Mouse (Mus musculus) forebrain, embryonic 16.5 days (tissue): ENCODE measurements around the gene Metap2. TPM values are rescaled to one million over a fixed set of nuclear protein-coding genes. Genes with fewer than 3 reads are reported as not detected.

Source experiments
- ATAC-seq: fragments of 200-750 bp; cut with Nextera tagmentation; 2 replicates; pipeline ENCODE4 v1.8.0; 2017; ENCODE audit warnings: mild to moderate bottlenecking, moderate library complexity
- H3K27ac ChIP-seq: fragments of 300-500 bp; sonication (generic); 2 replicates; pipeline ENCODE4 v1.5.1; 2014; ENCODE audit warnings: low read length, control low read depth
- H3K27me3 ChIP-seq: fragments of 300-500 bp; sonication (generic); replicated peaks from 2 replicates; pipeline ENCODE4 v1.6.1; 2014; ENCODE audit warnings: low read length; ENCODE audit not compliant: control insufficient read depth, insufficient read depth
- H3K36me3 ChIP-seq: fragments of 300-500 bp; sonication (generic); 2 replicates; pipeline ENCODE4 v1.6.1; 2014; ENCODE audit not compliant: control insufficient read depth, insufficient read depth
- H3K4me1 ChIP-seq: fragments of 300-500 bp; sonication (generic); replicated peaks from 2 replicates; pipeline ENCODE4 v1.6.1; 2014; ENCODE audit warnings: low read length; ENCODE audit not compliant: control insufficient read depth, insufficient read depth
- H3K4me2 ChIP-seq: fragments of 300-500 bp; sonication (generic); 2 replicates; pipeline ENCODE4 v1.6.1; 2014; ENCODE audit warnings: mild to moderate bottlenecking, low read length, control low read depth
- H3K4me3 ChIP-seq: fragments of 300-500 bp; sonication (generic); replicated peaks from 2 replicates; pipeline ENCODE4 v1.5.1; 2014; ENCODE audit warnings: mild to moderate bottlenecking, low read length, control low read depth
- H3K9ac ChIP-seq: fragments of 300-500 bp; sonication (generic); replicated peaks from 2 replicates; pipeline ENCODE4 v1.6.1; 2014; ENCODE audit warnings: low read depth, low read length, control low read depth
- H3K9me3 ChIP-seq: fragments of 300-500 bp; sonication (generic); 2 replicates; pipeline ENCODE4 v1.6.1; 2016; ENCODE audit warnings: low read length; ENCODE audit not compliant: control insufficient read depth
- WGBS: fragments of 180-500 bp; shearing (Covaris S2); extraction: QIAGEN DNeasy Blood & Tissue Kit; methylation state at CpG from one replicate; pipeline ENCODE4 v1.1.7; 2014; 5-methylcytosine and 5-hydroxymethylcytosine counted together
- polyA plus RNA-seq: library from polyadenylated mRNA; unstranded; fragments of >200 nt; fragmentation: Nextera tagmentation; extraction: Ambion mirVana; gene quantifications from 2 replicates; pipeline ENCODE4 v1.2.1, GENCODE M21; 2015

The Metap2 gene
- polyA plus RNA-seq, 1 experiment from 2014 or later: 147 TPM

DNA sequence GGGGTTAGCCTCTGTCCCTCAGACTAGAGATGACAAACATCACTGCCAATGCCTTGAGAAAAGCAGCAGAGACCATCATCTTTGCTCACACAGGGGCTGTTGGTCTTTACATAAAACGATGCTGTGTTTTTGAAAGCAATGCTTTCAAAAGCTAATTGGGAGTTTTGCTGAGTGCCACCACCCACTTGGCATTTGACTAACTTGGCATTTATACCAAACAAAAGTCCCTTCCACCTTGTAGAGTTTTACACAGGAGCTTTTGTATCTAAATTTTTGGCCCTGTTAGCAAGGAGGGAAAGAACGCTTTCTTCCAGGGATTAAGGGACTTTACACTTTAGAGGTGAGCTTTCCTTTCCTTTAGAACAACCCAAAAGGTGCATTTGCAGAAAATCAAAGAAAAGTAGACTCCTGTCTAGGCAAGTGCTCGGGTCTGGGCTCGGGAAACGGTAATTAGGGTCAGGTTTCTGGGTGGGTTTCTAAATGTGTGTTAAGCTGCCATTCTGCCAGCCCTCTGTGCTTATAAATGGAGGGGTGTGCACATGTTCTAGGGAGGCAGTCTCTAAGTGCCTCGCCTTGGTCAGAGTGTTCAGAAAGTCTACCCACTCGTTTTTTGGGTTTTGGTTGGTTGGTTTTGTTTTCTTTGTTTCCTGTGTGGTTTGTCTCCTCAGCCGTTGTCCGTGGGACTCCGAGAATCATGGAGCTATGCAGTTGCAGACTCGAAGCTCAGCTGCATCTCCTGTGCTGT is 18.8 kb upstream of the Metap2 start:
- Histone ChIP-seq H3K4me2 (peak overlapping the region; percentile 21), H3K27ac (no peak overlapping the region), H3K27me3 (0 out of 2 replicates have a peak, but pooled peaks cover 2% of the 10 kb centered on the region), H3K4me1 (peaks cover 16% of the 10 kb centered on the region), H3K9ac (no peak overlapping the region), H3K9me3 (no peaks in the 10 kb centered on the region), H3K4me3 (no peak overlapping the region), H3K36me3 (no peaks in the 10 kb centered on the region)
- no peak for ATAC-seq
- WGBS: 10% methylated on average over 11 of the region's 11 CpGs

DNA sequence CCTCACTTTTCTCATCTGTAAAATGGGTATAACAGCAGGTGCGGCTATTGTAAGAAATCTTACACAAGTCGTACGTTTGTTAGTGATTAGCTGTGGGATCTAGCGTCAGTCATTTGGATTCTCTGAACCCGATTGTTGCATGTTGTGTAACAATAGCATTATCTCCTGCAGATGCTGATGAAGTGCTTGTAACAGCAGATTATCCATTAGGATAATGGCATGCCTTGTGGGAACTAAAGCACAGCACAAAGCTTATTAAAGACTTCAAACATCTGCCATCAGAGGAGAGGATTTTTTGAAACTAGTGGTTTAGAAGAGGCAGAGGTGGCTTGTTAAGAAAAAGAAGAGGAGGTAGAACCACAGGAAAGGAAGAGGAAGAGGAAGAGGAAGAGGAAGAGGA is 16.6 kb upstream of the Metap2 start:
- H3K9ac ChIP-seq: no peak overlapping the region
- H3K9me3 ChIP-seq: no peaks in the 10 kb centered on the region
- H3K36me3 ChIP-seq: no peaks in the 10 kb centered on the region
- H3K4me1 ChIP-seq: peaks cover 7% of the 10 kb centered on the region
- no peak overlapping the region for H3K27ac ChIP-seq
- H3K4me2 ChIP-seq: no peak overlapping the region
- H3K27me3 ChIP-seq: 0 out of 2 replicates have a peak, but pooled peaks cover 2% of the 10 kb centered on the region
- WGBS: 79% methylated on average over 5 of the region's 5 CpGs
- no peak for ATAC-seq
- H3K4me3 ChIP-seq: no peak overlapping the region

DNA sequence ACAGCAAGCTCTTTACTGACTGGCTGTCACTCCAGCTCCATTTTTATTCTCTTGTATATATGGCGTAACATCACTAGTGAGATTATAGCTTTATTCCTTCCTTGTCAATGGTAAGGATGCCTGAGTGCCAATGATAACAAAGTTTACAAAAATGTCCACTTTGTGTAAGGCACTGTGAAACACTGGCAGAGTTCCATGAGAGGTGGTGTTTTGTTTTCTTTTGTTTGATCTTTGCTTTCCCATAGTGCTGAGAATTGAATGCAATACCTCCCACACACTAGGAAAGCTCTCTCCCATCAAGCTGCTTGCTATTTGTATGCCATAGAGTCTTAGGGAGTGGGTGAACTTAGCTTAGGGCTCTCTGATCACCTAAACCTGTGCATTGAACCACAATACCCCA is 16.0 kb upstream of the Metap2 start:
- Histone ChIP-seq H3K36me3 (no peaks in the 10 kb centered on the region), H3K9ac (no peak overlapping the region), H3K4me2 (no peak overlapping the region), H3K4me1 (peaks cover 7% of the 10 kb centered on the region), H3K4me3 (no peak overlapping the region), H3K27me3 (0 out of 2 replicates have a peak, but pooled peaks cover 2% of the 10 kb centered on the region), H3K9me3 (no peaks in the 10 kb centered on the region), H3K27ac (no peak overlapping the region)
- ATAC-seq: no peak
- 84% methylated on average over 1 of the region's 1 CpGs for WGBS

DNA sequence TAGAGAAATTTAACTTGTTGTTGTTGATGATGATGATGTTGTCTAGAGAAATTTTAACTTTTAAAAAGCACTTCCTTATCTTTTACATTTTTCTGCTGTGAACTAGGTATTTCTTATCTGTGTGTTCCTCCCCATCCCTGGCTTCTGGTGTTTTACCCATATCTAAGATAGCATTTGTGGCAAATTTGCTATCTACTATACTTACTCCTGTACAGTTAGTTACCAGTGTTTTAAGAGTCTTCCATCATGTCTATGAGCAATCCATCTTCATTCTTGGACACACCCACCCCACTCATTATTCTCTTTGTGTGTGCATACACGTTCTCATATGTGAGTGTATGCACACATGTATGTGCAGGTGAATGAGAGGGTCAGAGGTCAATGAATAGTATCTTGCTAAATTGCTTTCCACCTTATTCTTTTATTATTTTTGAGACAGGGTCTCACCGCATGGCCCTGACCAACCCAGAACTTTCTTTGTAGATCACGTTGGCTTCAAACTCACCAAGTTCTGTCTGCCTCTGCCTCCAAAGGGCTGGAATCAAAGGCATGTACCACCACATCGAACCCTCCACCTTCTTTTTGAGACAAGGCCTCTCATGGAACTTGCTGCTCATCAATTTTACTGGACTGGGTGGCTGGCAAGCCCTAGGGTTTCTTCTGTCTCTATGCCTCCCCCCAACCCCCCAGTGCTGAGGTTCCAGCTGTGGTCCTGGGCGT is 15.4 kb upstream of the Metap2 start:
- 92% methylated on average over 5 of the region's 5 CpGs for WGBS
- no peak for ATAC-seq
- H3K9me3 ChIP-seq: no peaks in the 10 kb centered on the region

DNA sequence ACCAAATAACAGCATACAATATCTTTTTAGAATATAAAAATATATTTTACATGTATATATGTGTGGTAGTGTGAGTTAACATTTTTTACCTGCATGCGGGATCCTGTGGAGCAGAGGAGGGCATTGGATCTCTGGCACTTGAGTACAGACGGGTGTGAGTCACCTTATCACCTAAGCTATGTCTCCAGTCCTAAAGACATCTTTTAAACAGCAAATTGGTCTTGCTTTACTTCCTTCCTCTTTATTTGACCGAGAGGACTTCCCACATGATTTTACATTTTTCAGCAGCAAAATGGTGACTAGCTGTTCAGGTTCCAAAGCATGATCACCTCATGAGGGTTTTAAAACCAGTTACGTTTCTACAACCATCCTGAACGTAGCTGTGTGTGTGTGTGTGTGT is 14.4 kb upstream of the Metap2 start:
- ATAC-seq: no peak
- WGBS: 85% methylated on average over 5 of the region's 5 CpGs

More for the DNA sequence above, 15.4 kb upstream of the Metap2 start:
- H3K27me3 ChIP-seq: 0 out of 2 replicates have a peak, but pooled peaks cover 2% of the 10 kb centered on the region
- no peak overlapping the region for H3K9ac ChIP-seq
- peaks cover 7% of the 10 kb centered on the region for H3K4me1 ChIP-seq
- no peak overlapping the region for H3K27ac ChIP-seq
- no peaks in the 10 kb centered on the region for H3K36me3 ChIP-seq
- no peak overlapping the region for H3K4me3 ChIP-seq
- no peak overlapping the region for H3K4me2 ChIP-seq

DNA sequence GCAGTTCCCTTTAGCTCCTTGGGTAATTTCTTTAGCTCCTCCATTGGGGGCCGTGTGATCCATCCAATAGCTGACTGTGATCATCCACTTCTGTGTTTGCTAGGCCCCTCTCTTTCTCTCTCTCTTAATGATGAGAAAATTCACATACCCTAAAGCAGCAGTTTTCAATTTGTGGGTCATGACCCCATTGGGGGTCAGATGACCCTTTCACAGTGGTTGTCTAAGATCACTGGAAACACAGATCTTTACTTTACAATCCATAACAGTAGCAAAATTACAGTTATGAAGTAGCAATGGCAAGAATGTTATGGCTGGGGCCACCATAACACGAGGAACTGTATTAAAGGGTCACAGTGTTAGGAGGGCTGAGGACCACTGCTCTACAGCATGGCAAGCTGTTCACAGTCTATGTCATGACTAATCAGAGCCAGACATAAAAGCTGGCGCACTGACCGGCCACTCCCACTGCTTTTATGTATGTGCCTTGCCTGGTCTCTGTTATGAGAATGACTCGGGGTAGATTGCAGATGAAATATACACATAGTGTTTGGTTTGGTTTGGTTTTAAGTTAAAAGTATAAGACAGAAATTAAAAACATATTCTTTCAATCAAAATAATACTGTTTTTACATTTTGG is 13.0 kb upstream of the Metap2 start:
- Histone ChIP-seq H3K9ac (no peak overlapping the region), H3K4me2 (no peak overlapping the region), H3K27ac (no peak overlapping the region), H3K4me1 (peaks cover 2% of the 10 kb centered on the region), H3K27me3 (0 out of 2 replicates have a peak, but pooled peaks cover 2% of the 10 kb centered on the region), H3K9me3 (no peaks in the 10 kb centered on the region), H3K36me3 (no peaks in the 10 kb centered on the region), H3K4me3 (no peak overlapping the region)
- no peak for ATAC-seq
- 86% methylated on average over 5 of the region's 5 CpGs for WGBS

More for the DNA sequence above, 14.4 kb upstream of the Metap2 start:
- Histone ChIP-seq H3K4me1 (peaks cover 7% of the 10 kb centered on the region), H3K9ac (no peak overlapping the region), H3K4me3 (no peak overlapping the region), H3K27me3 (0 out of 2 replicates have a peak, but pooled peaks cover 2% of the 10 kb centered on the region), H3K4me2 (no peak overlapping the region), H3K27ac (no peak overlapping the region), H3K36me3 (no peaks in the 10 kb centered on the region), H3K9me3 (no peaks in the 10 kb centered on the region)

DNA sequence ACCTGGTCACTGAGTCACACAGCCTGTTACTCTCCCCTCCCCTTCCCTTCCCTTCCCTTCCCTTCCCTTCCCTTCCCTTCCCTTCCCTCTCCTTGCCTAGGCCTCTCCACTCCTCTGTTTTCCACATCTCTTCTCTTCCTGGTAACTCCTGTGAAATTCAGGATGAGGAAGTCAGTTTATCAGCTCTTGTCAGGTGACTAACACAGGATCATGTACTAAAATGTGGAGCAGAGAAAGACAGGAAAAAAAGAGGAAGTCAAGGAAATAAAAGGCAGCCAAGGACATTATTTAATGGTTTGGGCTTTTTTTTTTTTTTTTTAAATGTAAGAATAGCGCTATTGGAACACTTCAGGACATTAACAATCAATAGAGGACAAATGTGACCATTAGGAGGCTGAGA is 12.1 kb upstream of the Metap2 start:
- 0 out of 2 replicates have a peak, but pooled peaks cover 2% of the 10 kb centered on the region for H3K27me3 ChIP-seq
- no peaks in the 10 kb centered on the region for H3K36me3 ChIP-seq
- H3K4me1 ChIP-seq: no peaks in the 10 kb centered on the region
- no peak overlapping the region for H3K9ac ChIP-seq
- no peak overlapping the region for H3K4me3 ChIP-seq
- H3K4me2 ChIP-seq: no peak overlapping the region
- WGBS: 86% methylated on average over 1 of the region's 1 CpGs
- no peak overlapping the region for H3K27ac ChIP-seq
- no peaks in the 10 kb centered on the region for H3K9me3 ChIP-seq
- no peak for ATAC-seq

DNA sequence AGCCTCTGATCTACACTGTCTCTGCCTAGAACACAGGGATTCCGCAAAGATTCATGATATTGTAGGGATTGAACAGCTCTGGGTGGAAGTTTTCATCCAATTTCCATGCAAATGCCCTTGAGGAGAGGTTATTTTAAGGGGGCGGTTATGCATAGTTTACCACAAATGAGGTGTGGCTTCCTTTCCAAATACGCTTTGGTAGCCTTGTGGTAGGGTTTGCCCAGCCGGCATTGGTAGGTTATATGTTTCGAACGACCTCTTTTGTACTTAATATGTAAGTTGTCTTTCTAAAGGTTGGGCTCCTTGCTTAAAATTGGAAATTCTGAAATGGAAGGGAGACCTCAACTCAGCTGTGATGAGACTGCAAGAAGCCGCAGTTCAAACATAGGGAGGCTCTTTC is 11.6 kb upstream of the Metap2 start:
- no peak overlapping the region for H3K27ac ChIP-seq
- no peak for ATAC-seq

DNA sequence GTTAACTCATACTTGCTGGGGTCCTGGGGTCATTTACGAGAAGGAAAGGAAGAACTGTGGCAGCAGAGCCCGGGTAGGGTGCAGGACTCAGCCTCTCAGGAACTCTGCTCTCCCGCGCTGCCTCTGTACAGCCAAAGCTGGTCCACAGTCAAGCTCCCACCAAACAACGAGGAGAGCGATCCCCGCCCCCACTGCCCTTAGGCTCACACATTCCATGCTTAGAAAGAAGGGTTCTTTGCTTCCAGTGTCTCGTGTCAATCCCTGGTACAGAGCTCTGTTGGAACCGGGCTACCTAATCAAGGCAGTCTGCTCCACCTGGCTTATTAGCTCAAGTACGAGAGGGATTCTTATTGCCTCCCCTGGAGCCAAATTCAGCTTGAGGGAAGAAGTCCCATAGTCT is 10.5 kb upstream of the Metap2 start:
- Histone ChIP-seq H3K4me3 (no peak overlapping the region), H3K27me3 (no peaks in the 10 kb centered on the region), H3K4me2 (no peak overlapping the region), H3K9ac (no peak overlapping the region), H3K9me3 (no peaks in the 10 kb centered on the region), H3K36me3 (no peaks in the 10 kb centered on the region), H3K27ac (no peak overlapping the region), H3K4me1 (no peaks in the 10 kb centered on the region)
- no peak for ATAC-seq
- WGBS: 65% methylated on average over 10 of the region's 10 CpGs

More for the DNA sequence above, 11.6 kb upstream of the Metap2 start:
- H3K4me2 ChIP-seq: no peak overlapping the region
- no peaks in the 10 kb centered on the region for H3K36me3 ChIP-seq
- H3K27me3 ChIP-seq: 0 out of 2 replicates have a peak, but pooled peaks cover 2% of the 10 kb centered on the region
- H3K9ac ChIP-seq: no peak overlapping the region
- no peaks in the 10 kb centered on the region for H3K9me3 ChIP-seq
- WGBS: 96% methylated on average over 7 of the region's 7 CpGs
- H3K4me3 ChIP-seq: no peak overlapping the region
- H3K4me1 ChIP-seq: no peaks in the 10 kb centered on the region
